Mouse (Mus musculus) monocyte, adult 5-6 weeks (primary cell): Measurements from ENCODE around the gene Cpt2. TPM values are rescaled to one million over a fixed set of nuclear protein-coding genes. Genes with fewer than 3 reads are reported as not detected.

Experiments
- ATAC-seq: fragments of 153-309, 156-312 bp; replicated peaks from 2 replicates; pipeline ENCODE4 v1.8.0; 2017; ENCODE audit warnings: mild to moderate bottlenecking; ENCODE audit not compliant: low TSS enrichment, insufficient number of reproducible peaks, severe bottlenecking, poor library complexity, low FRiP score
- total RNA-seq: library from RNA; stranded (forward); fragments of 200-1000, 200-491, 200-594 nt; gene quantifications from 3 replicates; pipeline ENCODE4 v1.2.3, GENCODE M21; 2017

Gene Cpt2
- total RNA-seq = 3.9 to 14.6 TPM (median 7.4 TPM) in 3 replicates

- ATAC-seq = peak; percentile 97
Measured at GRCm38 (mm10) chr4:107923145-107923802, at the start of gene Cpt2. TSS of gene Cpt2 (minus strand) at chr4:107923610.

- ATAC-seq = no peak
Measured at GRCm38 (mm10) chr4:107971162-107971561, 47.8 kb upstream of the Cpt2 start.

DNA sequence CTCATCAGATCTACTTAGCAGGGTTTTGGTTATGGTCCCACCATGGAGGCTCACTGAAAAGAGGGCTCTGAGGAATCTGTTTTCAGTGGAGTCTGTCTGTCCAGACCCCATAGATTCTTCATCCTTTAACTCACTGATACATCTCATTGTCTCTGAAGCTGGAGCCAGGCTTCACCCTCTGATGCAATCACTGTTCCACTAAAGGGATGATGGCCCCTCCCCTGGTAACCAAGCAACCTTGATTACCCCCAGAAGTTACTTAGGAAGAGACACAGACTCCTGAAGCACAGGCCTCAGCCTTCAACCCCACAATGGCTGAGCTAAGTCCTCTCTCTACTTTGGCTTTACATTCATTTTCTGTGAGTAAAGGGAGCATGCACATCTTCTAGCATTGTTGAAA, 46.4 kb upstream of the Cpt2 start:
- no peak for ATAC-seq

GRCm38 (mm10) chr4:107967966-107968682, 44.7 kb upstream of the Cpt2 start, which contains the start of gene Slc1a7:
TSS of gene Slc1a7 (plus strand) at chr4:107968332.
- no peak for ATAC-seq

- no peak; the same call in 1 of the 2 replicates for ATAC-seq
Measured at GRCm38 (mm10) chr4:107966416-107967109, 43.2 kb upstream of the Cpt2 start.

- ATAC-seq = no peak
Measured at GRCm38 (mm10) chr4:107962792-107963191, 39.4 kb upstream of the Cpt2 start.

DNA sequence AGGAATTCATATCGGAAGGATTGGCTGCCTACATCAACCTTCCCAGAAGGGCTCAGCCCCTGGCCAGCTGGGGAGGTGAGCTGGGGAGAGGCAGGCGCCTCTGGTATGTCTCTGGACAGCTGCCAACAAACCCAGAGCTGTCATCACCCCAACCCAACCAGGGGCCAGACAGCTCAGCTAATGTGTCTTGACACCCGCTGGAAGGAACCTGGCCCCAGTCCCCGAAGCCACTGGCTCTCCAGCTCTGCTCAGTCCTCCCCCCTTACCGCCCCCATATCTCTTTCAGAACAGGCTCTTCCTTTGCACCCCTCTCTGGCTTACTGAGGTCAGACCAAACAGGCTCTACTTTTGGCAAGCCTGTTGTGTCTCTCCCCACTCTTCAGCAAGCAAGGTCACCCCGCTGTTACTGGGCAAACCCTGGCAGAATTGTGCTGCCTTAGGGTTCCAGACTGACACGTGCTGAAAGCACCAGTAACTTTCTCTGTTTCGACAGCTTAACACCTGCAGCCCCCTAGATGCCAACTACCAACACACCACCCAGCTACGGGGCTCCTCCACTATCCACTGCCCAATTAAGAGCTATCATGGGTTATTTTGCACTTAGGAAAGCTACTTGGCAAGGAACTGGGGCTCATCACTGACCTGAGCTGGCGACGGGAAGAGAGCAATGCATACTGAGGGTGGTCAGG, 38.8 kb upstream of the Cpt2 start:
- no peak for ATAC-seq

DNA sequence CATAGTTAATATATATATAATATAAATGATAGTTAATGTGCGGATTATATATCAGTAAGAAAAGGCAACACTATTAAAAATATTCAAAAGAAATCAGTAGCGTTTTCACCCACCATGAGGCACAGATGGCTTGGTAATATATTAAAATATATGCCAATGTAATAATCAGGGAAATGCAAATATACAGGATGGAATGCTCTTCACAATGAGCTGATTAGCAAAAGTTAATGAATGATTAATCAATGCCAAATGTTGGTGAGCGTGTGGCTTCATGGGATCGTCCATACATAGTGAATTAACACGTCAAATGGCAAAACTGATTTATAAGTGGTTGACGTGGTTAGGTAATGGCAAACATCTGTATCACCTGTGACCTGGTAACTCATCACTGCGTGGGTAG, 35.1 kb upstream of the Cpt2 start:
- no peak for ATAC-seq

- ATAC-seq = no peak
Measured at GRCm38 (mm10) chr4:107955691-107956090, 32.3 kb upstream of the Cpt2 start.

- ATAC-seq = no peak
Measured at GRCm38 (mm10) chr4:107952845-107953244, 29.4 kb upstream of the Cpt2 start.

DNA sequence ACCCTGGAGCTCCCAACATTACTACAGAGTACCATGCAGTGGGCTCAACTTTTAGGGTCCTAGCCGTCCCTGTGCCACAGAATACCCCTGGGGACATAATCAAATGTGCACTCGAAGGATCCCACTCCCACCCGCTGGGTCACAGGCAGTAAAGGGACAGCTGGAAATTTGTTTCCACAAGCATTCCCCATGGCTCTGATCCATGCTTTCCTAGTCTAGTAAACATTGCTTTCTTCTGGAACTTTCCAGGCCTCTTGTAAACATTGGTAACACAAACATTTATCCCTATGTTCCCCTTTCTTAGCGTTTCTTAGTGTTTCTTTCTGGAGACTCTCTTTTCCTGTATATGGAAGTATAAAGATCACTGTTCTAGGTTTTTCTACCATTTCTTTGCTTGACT, 26.5 kb upstream of the Cpt2 start:
- ATAC-seq = no peak

DNA sequence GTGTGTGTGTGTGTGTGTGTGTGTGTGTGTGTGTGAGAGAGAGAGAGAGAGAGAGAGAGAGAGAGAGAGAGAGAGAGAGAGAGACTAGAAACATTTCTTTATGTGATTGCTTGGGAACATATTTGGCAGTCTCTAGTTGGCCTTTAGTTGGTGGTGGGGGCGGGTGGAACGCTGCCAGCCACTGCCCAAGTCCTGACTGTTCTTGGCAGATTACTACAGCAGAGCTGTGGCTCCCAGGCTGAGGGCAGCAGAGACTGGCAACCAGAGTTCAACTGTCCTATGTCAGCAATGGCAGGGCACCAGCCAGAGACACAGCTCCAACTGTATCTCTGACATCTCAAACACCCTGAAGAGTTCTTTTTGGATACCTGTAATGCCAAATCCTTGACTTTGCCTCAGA, 20.7 kb upstream of the Cpt2 start:
- ATAC-seq = no peak

DNA sequence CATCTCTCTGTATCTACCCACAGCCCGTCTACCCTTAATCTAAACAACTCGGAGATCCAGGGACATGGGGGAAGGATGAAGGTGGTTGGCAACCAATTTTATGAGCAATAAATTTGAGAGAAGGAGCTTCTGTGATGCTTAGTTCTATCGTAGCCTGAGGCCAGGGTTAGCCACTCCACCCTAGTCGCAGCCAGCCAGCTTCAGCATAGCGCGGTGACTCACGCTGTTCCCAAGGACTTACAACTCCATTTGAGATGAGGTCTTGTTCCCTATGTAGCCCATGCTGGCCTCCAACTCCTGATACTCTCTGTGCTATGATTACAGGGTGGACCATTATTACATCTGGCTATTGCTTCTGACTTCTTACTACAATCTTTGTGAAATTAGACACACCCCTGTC, 19.3 kb upstream of the Cpt2 start:
- no peak for ATAC-seq

DNA sequence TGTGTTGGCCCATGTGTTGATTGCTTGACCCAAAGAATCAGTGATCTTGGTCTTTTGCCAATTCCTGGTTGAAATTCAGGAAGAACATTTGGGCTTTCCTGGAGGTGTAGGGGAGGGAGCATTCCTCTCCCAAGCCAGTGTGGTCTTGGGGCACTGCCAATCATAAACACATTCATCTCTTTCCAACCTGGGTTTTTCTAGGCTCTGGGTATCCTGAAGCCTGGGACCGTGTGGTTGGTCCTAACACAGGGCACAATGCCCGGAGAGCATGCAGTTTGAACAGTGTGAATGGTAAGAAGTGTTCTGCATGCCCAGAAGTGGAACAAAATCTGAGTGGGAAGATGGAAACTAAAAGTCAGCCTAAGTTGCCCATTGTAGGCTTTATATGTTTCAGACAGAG, 14.7 kb upstream of the Cpt2 start:
- ATAC-seq = no peak

GRCm38 (mm10) chr4:107937338-107937737, 13.9 kb upstream of the Cpt2 start:
- no peak for ATAC-seq

GRCm38 (mm10) chr4:107935254-107935653, 11.8 kb upstream of the Cpt2 start:
- peak; percentile 81 for ATAC-seq

DNA sequence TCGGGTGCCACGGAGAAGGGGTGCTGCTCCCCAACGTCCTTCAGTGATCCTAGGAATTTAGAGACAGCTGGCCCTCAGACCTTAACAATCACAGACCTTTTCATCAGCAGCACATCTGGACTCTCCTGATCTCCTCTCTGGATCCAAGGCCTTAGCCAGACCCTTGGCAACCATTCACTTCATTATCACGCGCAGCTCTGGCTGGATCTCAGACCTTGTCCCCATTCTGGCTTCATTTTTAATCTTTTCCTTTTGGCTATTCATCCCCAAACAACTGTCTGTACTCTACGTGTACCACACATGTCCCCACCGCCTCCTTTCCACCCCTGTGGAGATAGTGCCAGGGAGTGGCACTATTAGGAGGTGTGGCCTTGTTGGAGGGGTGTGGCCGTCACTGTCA, 9.8 kb upstream of the Cpt2 start:
- ATAC-seq = no peak

DNA sequence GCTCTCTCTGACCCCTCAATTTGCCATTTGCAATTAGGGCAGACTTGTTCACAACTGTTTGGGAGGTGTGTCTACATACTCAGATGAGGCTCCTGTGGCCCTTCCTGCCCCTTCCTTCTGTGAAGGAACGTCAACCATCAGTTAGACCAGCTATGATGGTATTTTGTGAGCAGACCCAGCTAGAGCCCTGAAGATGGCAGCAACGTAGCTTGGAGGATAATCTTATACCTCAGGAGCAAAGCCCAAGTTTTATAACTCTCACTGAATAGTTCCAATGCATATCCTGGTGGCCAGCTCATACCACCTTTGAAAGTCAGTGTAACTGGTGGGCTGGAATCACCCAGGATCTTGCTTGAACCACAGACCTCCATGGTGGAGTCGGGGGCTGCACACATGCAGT, 8.0 kb upstream of the Cpt2 start:
- ATAC-seq = no peak

GRCm38 (mm10) chr4:107928726-107929125, 5.3 kb upstream of the Cpt2 start:
- no peak for ATAC-seq
